Mouse (Mus musculus): ENCODE data around the gene Trim54. TPM values are rescaled to one million over a fixed set of nuclear protein-coding genes. Genes with fewer than 3 reads are reported as not detected.
A peak's percentile ranks its signal among the peaks of the same experiment; 100 is the strongest.

The Trim54 gene
- polyA plus RNA-seq, 1 experiment from 2014 or later = 9.3 TPM

- H3K27me3 ChIP-seq (ENCODE audit: control insufficient read depth, insufficient read depth, low read length) = no peaks in the 10 kb centered on the region
- H3K36me3 ChIP-seq (ENCODE audit: control insufficient read depth, insufficient read depth, low read length) = peaks cover 98% of the 10 kb centered on the region
- H3K9me3 ChIP-seq (ENCODE audit: control insufficient read depth, low read length) = no peaks in the 10 kb centered on the region
- H3K4me1 ChIP-seq (ENCODE audit: control insufficient read depth in 2 of 2, insufficient read depth in 2 of 2, low read length in 2 of 2) = no peaks in the 10 kb centered on the region
- no peak for ATAC-seq (ENCODE audit: insufficient number of reproducible peaks, insufficient read depth, low FRiP score, low read depth)
- H3K9ac ChIP-seq (ENCODE audit: low read length) = no peak overlapping the region
- H3K27ac ChIP-seq (replicated peaks in 1 of 2; ENCODE audit: control insufficient read depth in 1 of 2, insufficient read depth in 1 of 2, low read depth in 2 of 2, low read length in 2 of 2) = no peak overlapping the region
- no peak overlapping the region for H3K4me2 ChIP-seq (ENCODE audit: low read length)
- H3K4me3 ChIP-seq (ENCODE audit: control insufficient read depth in 1 of 2, insufficient read depth in 1 of 2, low read depth in 1 of 2, low read length in 2 of 2) = no peak overlapping the region
Measured at GRCm38 (mm10) chr5:31162462-31162861, 46.0 kb downstream of the Trim54 start.

GRCm38 (mm10) chr5:31164878-31165277 lies 48.4 kb downstream of the Trim54 start:
- Histone ChIP-seq H3K27me3 (ENCODE audit: control insufficient read depth, insufficient read depth, low read length) (no peaks in the 10 kb centered on the region), H3K27ac (replicated peaks in 1 of 2; ENCODE audit: control insufficient read depth in 1 of 2, insufficient read depth in 1 of 2, low read depth in 2 of 2, low read length in 2 of 2) (no peak overlapping the region), H3K9ac (ENCODE audit: low read length) (no peak overlapping the region), H3K9me3 (ENCODE audit: control insufficient read depth, low read length) (no peaks in the 10 kb centered on the region), H3K4me3 (ENCODE audit: control insufficient read depth in 1 of 2, insufficient read depth in 1 of 2, low read depth in 1 of 2, low read length in 2 of 2) (no peak overlapping the region), H3K4me2 (ENCODE audit: low read length) (no peak overlapping the region), H3K36me3 (ENCODE audit: control insufficient read depth, insufficient read depth, low read length) (peaks cover 98% of the 10 kb centered on the region), H3K4me1 (ENCODE audit: control insufficient read depth in 2 of 2, insufficient read depth in 2 of 2, low read length in 2 of 2) (no peaks in the 10 kb centered on the region)
- WGBS = 83% methylated on average over 1 of the region's 1 CpGs
- no peak for ATAC-seq (ENCODE audit: insufficient number of reproducible peaks, insufficient read depth, low FRiP score, low read depth)

GRCm38 (mm10) chr5:31168630-31169029 lies 52.1 kb downstream of the Trim54 start:
- Histone ChIP-seq H3K4me3 (ENCODE audit: control insufficient read depth in 1 of 2, insufficient read depth in 1 of 2, low read depth in 1 of 2, low read length in 2 of 2) (no peak overlapping the region), H3K9me3 (ENCODE audit: control insufficient read depth, low read length) (no peaks in the 10 kb centered on the region), H3K27me3 (ENCODE audit: control insufficient read depth, insufficient read depth, low read length) (no peaks in the 10 kb centered on the region), H3K36me3 (ENCODE audit: control insufficient read depth, insufficient read depth, low read length) (peaks cover 99% of the 10 kb centered on the region), H3K27ac (replicated peaks in 1 of 2; ENCODE audit: control insufficient read depth in 1 of 2, insufficient read depth in 1 of 2, low read depth in 2 of 2, low read length in 2 of 2) (no peak overlapping the region), H3K9ac (ENCODE audit: low read length) (no peak overlapping the region), H3K4me1 (ENCODE audit: control insufficient read depth in 2 of 2, insufficient read depth in 2 of 2, low read length in 2 of 2) (no peaks in the 10 kb centered on the region), H3K4me2 (ENCODE audit: low read length) (no peak overlapping the region)
- 62% methylated on average over 4 of the region's 4 CpGs for WGBS
- ATAC-seq (ENCODE audit: insufficient number of reproducible peaks, insufficient read depth, low FRiP score, low read depth) = no peak

- Histone ChIP-seq H3K27ac (replicated peaks in 1 of 2; ENCODE audit: control insufficient read depth in 1 of 2, insufficient read depth in 1 of 2, low read depth in 2 of 2, low read length in 2 of 2) (peak overlapping the region; percentile 93 to 98), H3K36me3 (ENCODE audit: control insufficient read depth, insufficient read depth, low read length) (peaks cover 2% of the 10 kb centered on the region), H3K4me3 (ENCODE audit: control insufficient read depth in 1 of 2, insufficient read depth in 1 of 2, low read depth in 1 of 2, low read length in 2 of 2) (peak overlapping the region; percentile 74 to 82), H3K27me3 (ENCODE audit: control insufficient read depth, insufficient read depth, low read length) (no peaks in the 10 kb centered on the region), H3K4me2 (ENCODE audit: low read length) (peak overlapping the region; percentile 97), H3K4me1 (ENCODE audit: control insufficient read depth in 2 of 2, insufficient read depth in 2 of 2, low read length in 2 of 2) (peaks cover 0 to 8% of the 10 kb centered on the region in 2 experiments; a peak in 2 of 4 replicates), H3K9ac (ENCODE audit: low read length) (peak overlapping the region; percentile 79), H3K9me3 (ENCODE audit: control insufficient read depth, low read length) (no peaks in the 10 kb centered on the region)
- WGBS = under 1% methylated on average over 25 of the region's 25 CpGs
- ATAC-seq (ENCODE audit: insufficient number of reproducible peaks, insufficient read depth, low FRiP score, low read depth) = peak; percentile 34; the same call in 1 of the 2 replicates
Measured at GRCm38 (mm10) chr5:31179301-31179765, 62.8 kb downstream of the Trim54 start.

- H3K36me3 ChIP-seq (ENCODE audit: control insufficient read depth, insufficient read depth, low read length) = no peaks in the 10 kb centered on the region
- no peaks in the 10 kb centered on the region for H3K27me3 ChIP-seq (ENCODE audit: control insufficient read depth, insufficient read depth, low read length)
- peak; percentile 98 for ATAC-seq (ENCODE audit: insufficient number of reproducible peaks, insufficient read depth, low FRiP score, low read depth)
- H3K4me1 ChIP-seq (ENCODE audit: control insufficient read depth in 2 of 2, insufficient read depth in 2 of 2, low read length in 2 of 2) = peaks cover 0 to 8% of the 10 kb centered on the region in 2 experiments; a peak in 2 of 4 replicates
- H3K9me3 ChIP-seq (ENCODE audit: control insufficient read depth, low read length) = no peaks in the 10 kb centered on the region
- peak within 1 kb of the TSS; percentile 79 for H3K9ac ChIP-seq (ENCODE audit: low read length)
- peak within 1 kb of the TSS; percentile 74 to 82 for H3K4me3 ChIP-seq (ENCODE audit: control insufficient read depth in 1 of 2, insufficient read depth in 1 of 2, low read depth in 1 of 2, low read length in 2 of 2)
- peak within 1 kb of the TSS; percentile 93 to 98 for H3K27ac ChIP-seq (replicated peaks in 1 of 2; ENCODE audit: control insufficient read depth in 1 of 2, insufficient read depth in 1 of 2, low read depth in 2 of 2, low read length in 2 of 2)
- WGBS = under 1% methylated on average over 59 of the region's 59 CpGs
- peak within 1 kb of the TSS; percentile 97 for H3K4me2 ChIP-seq (ENCODE audit: low read length)
Measured at GRCm38 (mm10) chr5:31179766-31180630, 63.5 kb downstream of the Trim54 start, which contains the start of the genes Gm29609 and Gtf3c2. TSS of gene Gm29609 (minus strand) at chr5:31179911. TSS of gene Gtf3c2 (minus strand) at chr5:31180144.

- Histone ChIP-seq H3K9me3 (ENCODE audit: control insufficient read depth, low read length) (no peaks in the 10 kb centered on the region), H3K36me3 (ENCODE audit: control insufficient read depth, insufficient read depth, low read length) (no peaks in the 10 kb centered on the region), H3K4me1 (ENCODE audit: control insufficient read depth in 2 of 2, insufficient read depth in 2 of 2, low read length in 2 of 2) (peaks cover 0 to 8% of the 10 kb centered on the region in 2 experiments; a peak in 2 of 4 replicates), H3K4me2 (ENCODE audit: low read length) (0 out of 2 replicates have a peak overlapping the region, but pooled peaks have one; percentile 67), H3K4me3 (ENCODE audit: control insufficient read depth in 1 of 2, insufficient read depth in 1 of 2, low read depth in 1 of 2, low read length in 2 of 2) (peak overlapping the region in 1 of 2 experiments; percentile 82; a peak in 1 of 4 replicates), H3K9ac (ENCODE audit: low read length) (no peak overlapping the region), H3K27me3 (ENCODE audit: control insufficient read depth, insufficient read depth, low read length) (no peaks in the 10 kb centered on the region), H3K27ac (replicated peaks in 1 of 2; ENCODE audit: control insufficient read depth in 1 of 2, insufficient read depth in 1 of 2, low read depth in 2 of 2, low read length in 2 of 2) (no peak overlapping the region; a peak in 1 of 4 replicates)
- no peak for ATAC-seq (ENCODE audit: insufficient number of reproducible peaks, insufficient read depth, low FRiP score, low read depth)
- 88% methylated on average over 9 of the region's 9 CpGs for WGBS
Measured at GRCm38 (mm10) chr5:31181183-31181770, 64.8 kb downstream of the Trim54 start.

GRCm38 (mm10) chr5:31183678-31184077 lies 67.2 kb downstream of the Trim54 start:
- H3K4me1 ChIP-seq (ENCODE audit: control insufficient read depth in 2 of 2, insufficient read depth in 2 of 2, low read length in 2 of 2) = peaks cover 0 to 7% of the 10 kb centered on the region in 2 experiments; a peak in 2 of 4 replicates
- H3K36me3 ChIP-seq (ENCODE audit: control insufficient read depth, insufficient read depth, low read length) = peaks cover 23% of the 10 kb centered on the region
- 37% methylated on average over 4 of the region's 4 CpGs for WGBS
- ATAC-seq (ENCODE audit: insufficient number of reproducible peaks, insufficient read depth, low FRiP score, low read depth) = no peak
- H3K9me3 ChIP-seq (ENCODE audit: control insufficient read depth, low read length) = no peaks in the 10 kb centered on the region
- no peak overlapping the region for H3K27ac ChIP-seq (replicated peaks in 1 of 2; ENCODE audit: control insufficient read depth in 1 of 2, insufficient read depth in 1 of 2, low read depth in 2 of 2, low read length in 2 of 2)
- H3K27me3 ChIP-seq (ENCODE audit: control insufficient read depth, insufficient read depth, low read length) = no peaks in the 10 kb centered on the region
- H3K4me2 ChIP-seq (ENCODE audit: low read length) = no peak overlapping the region
- no peak overlapping the region for H3K9ac ChIP-seq (ENCODE audit: low read length)
- H3K4me3 ChIP-seq (ENCODE audit: control insufficient read depth in 1 of 2, insufficient read depth in 1 of 2, low read depth in 1 of 2, low read length in 2 of 2) = no peak overlapping the region
